Mouse (Mus musculus) splenic B cell, adult 2 months (primary cell): ENCODE measurements at regions not wholly inside any gene's neighbourhood (a gene's known extent, or its start where the extent isn't known, plus 50 kb on each side); places are given as distances from the start of the nearest gene placed in this dataset.

Experiments used
- DNase-seq: peaks from one replicate; pipeline ENCODE4 v3.0.0-alpha.2; 2011; ENCODE audit warnings: low read depth, low spot score
- H3K27me3 ChIP-seq: 2 replicates; pipeline ENCODE4 v1.6.1; 2012; ENCODE audit warnings: mild to moderate bottlenecking, low read length, moderate library complexity, mixed read lengths; ENCODE audit not compliant: control insufficient read depth, poor library complexity, insufficient read depth, severe bottlenecking
- H3K36me3 ChIP-seq: 2 replicates; pipeline ENCODE4 v1.6.1; 2012; ENCODE audit warnings: mild to moderate bottlenecking, low read length, moderate library complexity, mixed read lengths; ENCODE audit not compliant: control insufficient read depth, poor library complexity, insufficient read depth, severe bottlenecking

DNA sequence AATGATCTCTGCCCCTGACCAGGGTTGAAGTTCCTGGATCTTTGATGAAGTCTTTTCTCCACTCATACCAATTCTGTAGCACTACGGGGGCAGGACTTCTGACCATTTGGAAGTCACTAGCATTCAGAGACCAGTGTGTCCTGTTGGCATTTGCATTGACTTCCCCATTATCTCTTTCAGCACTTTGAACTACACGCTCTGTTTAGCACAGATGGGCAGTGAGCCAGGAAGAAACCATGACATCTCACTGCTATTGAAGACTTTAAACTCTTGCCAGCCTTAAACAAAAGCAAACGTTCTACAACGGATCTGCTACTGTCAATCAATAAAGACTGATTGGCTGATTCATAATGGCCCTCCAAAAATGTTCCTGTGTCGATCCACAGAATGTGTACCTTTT lies 222.5 kb upstream of the Clnk start:
- H3K27me3 ChIP-seq: no peaks in the 10 kb centered on the region
- DNase-seq: peak; percentile 70
- no peaks in the 10 kb centered on the region for H3K36me3 ChIP-seq

DNA sequence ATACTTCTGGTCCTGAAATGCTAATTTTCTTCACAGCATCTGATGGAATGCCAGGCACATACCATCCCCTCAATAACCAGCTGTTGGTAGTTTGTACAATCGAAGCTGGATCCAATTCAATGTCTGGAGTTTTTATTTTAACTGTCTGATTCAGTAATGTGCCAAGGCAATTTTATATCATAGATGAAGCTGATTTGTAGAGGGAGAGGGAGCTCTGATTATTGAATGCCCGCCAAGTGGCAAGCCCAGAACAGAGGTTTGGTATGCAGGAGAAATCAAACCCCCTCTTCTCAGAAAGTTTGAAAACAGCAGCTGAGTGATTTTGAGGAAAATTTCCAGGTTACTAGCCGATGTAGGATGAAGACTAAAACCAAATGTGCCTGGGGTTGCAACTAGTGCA lies 218.3 kb upstream of the Clnk start:
- no peaks in the 10 kb centered on the region for H3K36me3 ChIP-seq
- DNase-seq: no peak

DNA sequence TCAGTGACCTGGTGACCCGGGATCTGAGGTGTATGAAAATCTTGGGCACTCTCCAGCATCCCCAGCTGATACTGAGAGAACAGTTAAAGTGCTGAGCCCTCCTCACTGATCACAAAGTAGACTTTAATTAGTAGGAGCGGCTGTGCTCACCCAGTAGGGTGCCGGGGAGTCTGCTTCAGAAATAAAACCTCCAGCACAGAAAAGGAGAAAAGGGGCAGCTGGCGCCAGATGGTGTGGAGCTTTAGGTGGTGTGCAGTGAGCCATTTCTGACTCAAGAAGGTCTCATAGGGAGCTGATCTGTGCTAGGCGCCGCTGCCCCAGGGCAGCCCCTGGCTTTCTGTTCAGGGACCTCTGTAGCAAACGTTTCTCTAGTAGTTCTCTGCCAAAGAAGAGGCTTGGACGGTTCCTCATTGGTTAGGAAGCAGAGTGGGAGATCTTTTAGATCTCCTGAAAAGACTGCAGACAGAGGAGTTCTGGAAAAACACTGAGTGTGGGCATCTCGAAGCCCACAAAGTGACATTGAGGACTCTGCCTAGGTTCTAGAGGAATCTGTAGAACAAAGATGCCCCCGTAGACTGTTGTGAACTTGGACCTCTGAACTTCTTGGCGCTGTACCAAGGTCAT lies 200.1 kb upstream of the Clnk start:
- H3K36me3 ChIP-seq: no peaks in the 10 kb centered on the region
- H3K27me3 ChIP-seq: no peaks in the 10 kb centered on the region
- no peak for DNase-seq

More for the DNA sequence above, 218.3 kb upstream of the Clnk start:
- no peaks in the 10 kb centered on the region for H3K27me3 ChIP-seq

DNA sequence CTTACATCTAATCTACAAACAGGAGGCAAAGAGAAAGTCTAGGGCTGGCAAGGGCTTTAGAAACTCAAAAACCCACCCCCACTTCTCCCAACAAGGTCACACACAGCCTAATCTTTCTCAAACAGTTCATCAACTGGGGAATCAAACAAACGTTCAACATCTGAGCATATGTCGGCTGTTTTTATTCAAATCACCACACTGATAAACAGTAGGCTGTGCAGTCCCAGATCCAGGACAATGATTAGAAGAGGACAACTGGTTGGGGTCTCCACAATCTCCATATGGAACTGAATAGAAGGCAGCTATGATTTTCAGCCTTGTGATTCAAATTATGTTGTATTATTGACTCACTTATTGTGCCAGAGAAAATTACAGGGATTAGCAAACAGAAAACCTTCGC lies 193.1 kb upstream of the Clnk start:
- H3K27me3 ChIP-seq: no peaks in the 10 kb centered on the region
- H3K36me3 ChIP-seq: no peaks in the 10 kb centered on the region
- DNase-seq: no peak

DNA sequence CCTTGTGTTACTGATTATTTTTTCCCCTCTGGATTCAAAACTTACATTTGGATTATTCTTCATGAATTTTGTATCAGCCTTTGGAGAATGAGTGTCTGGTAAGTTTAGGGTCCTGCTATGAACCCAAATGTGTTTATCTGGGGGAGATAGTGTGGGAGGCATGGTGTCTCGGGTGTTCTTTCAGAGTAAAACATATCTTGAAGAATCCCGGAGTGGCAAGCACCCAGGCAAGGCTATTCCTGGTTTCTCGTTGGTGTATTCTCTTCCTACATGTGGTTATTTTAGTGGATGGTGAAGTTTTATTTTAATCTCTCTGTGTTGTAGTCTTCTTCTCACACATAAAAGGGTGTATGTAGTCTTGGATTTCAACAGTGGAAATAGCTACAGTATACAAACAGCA lies 186.4 kb upstream of the Clnk start:
- no peaks in the 10 kb centered on the region for H3K27me3 ChIP-seq
- DNase-seq: no peak
- no peaks in the 10 kb centered on the region for H3K36me3 ChIP-seq

DNA sequence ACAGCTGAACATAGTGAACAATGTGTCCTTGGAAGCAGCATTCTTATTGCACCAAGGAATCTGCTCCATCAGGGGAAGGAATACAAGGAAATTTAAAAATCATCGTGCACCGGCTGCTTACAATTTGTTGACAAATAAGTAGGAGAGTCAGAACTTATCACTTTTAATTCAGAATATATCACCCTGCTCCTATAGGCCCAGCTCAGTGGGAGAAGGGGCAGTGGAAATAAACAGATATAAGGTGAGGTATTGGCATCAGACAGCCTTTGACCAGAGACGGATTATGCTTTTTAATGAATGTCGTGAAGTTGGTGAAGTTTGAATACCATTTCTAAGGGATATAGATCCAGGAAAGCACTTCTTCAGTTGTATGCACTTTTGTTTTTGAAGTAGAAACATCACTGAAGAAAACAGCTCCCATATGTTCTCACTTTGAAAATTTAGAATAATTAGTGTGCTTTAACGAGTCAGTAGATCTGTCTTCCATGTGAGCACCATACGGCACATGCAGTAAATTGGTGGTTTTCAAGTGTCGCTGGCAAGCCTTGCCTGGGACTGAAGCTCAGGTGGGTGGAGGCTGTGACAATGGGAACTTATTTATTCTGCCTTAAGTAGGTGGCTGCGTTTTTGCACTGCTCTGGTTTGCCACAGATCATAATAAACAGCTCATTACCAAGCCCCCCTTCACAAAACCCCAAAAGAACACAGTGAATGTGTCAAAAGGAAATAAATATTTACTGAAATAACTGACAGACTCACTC lies 176.1 kb upstream of the Clnk start:
- no peak for DNase-seq
- Histone ChIP-seq H3K36me3 (no peaks in the 10 kb centered on the region), H3K27me3 (no peaks in the 10 kb centered on the region)

DNA sequence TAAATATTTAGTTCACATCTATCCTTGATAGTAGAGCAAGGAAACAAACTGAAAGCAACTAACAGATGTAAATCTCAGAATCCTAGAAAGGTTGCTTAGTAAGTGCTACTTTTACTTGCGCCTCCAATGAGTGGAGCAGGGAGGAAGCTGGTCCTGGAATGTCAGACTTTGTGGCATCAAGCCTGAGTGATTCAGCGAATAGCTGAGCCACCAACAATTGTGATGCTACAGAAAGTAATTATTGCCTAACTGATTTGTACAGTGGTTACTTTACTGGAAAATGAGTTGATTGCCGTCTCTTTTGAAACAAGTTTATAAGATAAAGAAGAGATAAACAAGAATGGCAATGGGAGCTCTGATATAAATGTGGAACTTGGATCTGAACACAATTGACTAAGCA lies 173.9 kb upstream of the Clnk start:
- Histone ChIP-seq H3K27me3 (no peaks in the 10 kb centered on the region), H3K36me3 (no peaks in the 10 kb centered on the region)
- DNase-seq: no peak

DNA sequence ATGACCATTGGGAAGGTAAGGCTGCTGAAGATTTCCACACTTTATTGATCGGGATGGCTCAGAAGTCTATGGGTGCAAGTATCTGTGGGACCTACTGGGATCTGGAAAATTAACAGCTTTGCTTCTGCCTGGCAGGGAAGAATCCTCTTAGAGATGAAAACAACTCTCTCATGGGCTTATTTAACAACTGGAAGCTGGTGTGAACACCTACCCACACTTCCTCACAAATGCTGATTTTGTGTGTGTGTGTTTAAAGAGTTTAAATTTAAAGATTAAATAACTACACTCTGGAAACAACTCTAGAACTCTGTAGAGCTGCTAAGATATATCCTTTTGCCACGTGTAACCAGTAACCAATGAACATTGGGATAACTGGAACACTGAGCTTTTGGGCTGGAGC lies 172.5 kb upstream of the Clnk start:
- Histone ChIP-seq H3K27me3 (no peaks in the 10 kb centered on the region), H3K36me3 (no peaks in the 10 kb centered on the region)
- DNase-seq: no peak

DNA sequence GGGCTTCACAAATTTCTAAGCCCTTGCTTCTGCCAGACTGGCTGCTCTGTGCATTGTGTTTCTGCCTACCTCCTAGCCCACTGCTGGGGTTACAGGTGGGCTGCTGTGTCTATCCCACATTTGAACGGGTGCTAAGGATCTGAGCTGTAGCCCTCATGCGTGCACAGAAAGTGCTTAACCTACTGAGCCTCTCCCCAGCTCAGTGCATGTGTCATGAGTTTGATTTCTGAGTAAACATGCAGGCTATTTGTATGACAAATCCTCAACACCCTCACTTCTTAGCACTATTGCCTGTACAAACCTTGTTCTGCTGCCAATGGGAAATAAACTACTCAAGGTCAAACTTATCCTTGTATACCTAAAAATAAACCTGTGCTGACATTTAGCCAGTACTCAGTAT lies 163.9 kb upstream of the Clnk start:
- H3K36me3 ChIP-seq: no peaks in the 10 kb centered on the region
- H3K27me3 ChIP-seq: no peaks in the 10 kb centered on the region
- DNase-seq: no peak

DNA sequence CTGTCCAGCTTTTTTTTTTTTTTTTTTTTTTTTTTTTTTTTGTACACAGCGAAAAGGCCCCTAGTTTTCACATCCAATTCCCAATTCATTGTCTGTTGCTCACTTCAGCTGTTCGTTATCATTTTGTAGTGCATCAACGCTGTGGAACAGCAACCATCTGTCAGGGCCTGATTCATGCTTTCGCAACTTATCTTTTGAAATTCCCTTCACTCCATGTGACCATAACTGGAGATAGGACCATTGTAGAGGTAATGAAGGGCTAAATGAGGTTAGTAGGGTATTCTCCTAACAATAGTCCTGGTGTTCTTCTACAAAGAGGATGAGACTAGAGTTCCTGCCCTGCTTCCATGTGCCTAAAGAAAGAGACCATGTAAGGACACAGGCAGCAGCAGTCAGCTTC lies 146.6 kb upstream of the Clnk start:
- no peaks in the 10 kb centered on the region for H3K36me3 ChIP-seq
- no peak for DNase-seq
- no peaks in the 10 kb centered on the region for H3K27me3 ChIP-seq

DNA sequence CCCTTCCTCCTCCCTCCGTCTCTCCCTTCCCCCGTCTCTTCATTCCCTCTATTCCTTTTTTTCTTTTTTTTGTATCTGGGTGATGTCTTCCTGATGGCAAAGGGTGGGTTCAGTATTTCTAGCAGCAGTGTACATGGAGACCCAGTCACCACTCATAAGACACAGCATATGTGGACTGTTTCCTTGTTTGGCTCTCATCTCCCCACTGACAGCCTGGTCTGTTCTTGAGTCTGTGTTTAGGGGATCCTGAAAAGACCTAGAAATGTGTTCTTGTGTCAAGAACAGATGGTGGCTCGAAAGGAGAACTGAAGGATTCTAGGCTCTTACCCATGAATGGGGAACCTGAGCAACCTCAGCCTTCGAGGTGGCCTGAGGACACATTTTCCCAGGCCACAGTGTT lies 124.0 kb upstream of the Clnk start:
- no peak for DNase-seq
- Histone ChIP-seq H3K36me3 (no peaks in the 10 kb centered on the region), H3K27me3 (no peaks in the 10 kb centered on the region)

DNA sequence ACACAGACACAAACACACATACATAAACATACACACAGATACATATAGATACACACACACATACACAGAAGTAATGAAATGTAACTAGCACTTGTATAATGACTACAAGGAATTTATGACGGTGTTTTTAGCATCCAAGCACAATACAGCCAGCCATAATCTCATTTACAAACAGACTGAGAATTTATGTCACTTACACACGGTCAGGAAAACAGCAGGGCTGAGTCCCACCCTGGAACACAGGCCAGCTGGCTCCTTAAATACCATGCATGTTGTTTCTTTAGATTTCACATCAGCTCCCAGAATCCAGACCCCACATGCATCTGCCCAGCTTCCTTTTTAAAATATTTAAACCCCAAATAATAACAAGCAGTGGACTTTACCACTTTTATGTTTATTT lies 123.1 kb upstream of the Clnk start:
- no peaks in the 10 kb centered on the region for H3K36me3 ChIP-seq
- DNase-seq: no peak
- H3K27me3 ChIP-seq: no peaks in the 10 kb centered on the region

DNA sequence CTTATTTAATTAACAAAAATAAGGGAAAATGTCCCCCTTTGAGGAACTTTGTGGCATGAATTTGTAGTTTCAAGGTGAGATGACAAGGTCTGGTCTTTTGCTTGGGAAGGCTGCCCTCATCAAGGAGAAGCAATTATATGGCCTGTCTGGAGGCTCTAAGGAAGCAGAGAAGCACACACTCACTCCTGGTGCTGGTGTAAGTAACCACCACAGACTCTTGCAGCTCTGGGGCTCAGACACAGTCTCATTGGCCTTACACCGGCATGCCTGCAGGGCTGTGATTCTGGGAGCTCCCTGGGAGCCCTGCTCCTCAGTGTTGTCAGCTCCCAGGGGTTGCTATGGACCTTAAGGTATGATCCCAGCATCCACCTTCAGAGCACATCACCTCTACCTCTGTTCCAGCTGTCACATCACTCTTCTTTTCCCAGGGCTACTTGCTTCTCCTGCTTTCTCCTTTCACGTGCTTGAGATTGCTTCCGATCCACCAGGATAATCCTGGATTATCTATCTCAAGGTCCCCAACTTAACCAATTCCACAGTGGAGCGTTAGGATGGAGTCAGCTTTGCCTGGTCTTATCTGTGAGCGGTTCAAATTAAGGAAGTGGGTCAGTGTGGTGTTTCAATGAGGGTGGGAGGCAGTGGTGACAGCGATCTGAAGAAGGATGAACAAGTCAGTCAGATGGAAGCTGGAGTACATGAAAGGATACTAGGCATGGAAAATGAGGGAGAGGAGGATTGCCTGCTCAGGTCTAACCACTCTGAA lies 96.0 kb upstream of the Clnk start:
- H3K27me3 ChIP-seq: no peaks in the 10 kb centered on the region
- H3K36me3 ChIP-seq: no peaks in the 10 kb centered on the region
- DNase-seq: no peak

DNA sequence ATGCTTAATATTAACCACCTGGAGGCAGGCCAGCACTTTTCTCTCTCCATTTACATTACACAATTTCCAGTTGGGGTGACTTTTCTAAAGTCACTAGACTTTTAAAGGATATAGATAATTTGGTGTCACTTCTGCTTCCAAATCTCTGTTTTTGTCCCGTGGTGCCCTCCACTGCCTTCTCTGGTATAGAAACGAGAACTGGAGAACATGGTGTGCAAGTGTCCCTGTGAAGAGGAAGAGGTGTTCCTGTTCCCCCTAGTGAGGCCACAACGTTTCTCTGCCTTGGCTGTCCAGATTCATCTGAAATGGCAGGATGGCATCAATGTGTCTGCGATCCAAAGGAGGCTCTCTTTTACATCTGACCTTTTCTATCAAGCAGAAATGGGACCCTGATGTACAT lies 93.9 kb upstream of the Clnk start:
- Histone ChIP-seq H3K36me3 (no peaks in the 10 kb centered on the region), H3K27me3 (no peaks in the 10 kb centered on the region)
- DNase-seq: no peak

DNA sequence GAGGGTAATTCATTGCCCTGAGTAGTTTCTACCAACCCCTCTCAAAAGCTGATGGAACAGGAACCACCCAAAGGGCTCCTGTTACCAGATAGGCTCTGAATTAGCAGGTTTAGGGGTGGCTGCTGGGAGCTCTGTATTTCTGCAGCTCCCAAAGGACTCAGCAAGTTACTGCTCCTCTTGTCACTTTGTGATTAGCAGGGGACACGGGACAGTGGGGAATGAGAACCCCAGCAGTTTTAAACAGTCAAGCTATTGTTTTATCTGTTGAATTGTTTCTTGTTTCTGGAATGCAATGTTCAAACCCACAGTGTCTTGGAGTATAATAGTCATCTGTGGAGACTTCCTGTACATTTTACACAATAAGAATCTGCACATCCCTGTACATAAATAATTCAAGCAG lies 90.4 kb upstream of the Clnk start:
- H3K36me3 ChIP-seq: no peaks in the 10 kb centered on the region
- no peaks in the 10 kb centered on the region for H3K27me3 ChIP-seq
- no peak for DNase-seq
